Mouse (Mus musculus) layer of hippocampus, adult 18-20 months (tissue): ENCODE measurements around the gene Ndufaf5. TPM values are rescaled to one million over a fixed set of nuclear protein-coding genes. Genes with fewer than 3 reads are reported as not detected.

Source experiments
- total RNA-seq, 2 experiments: library from RNA; stranded (reverse); gene quantifications; 2 replicates each; pipeline ENCODE4 v1.2.3; 2021

Ndufaf5 gene
- total RNA-seq, 2 experiments from 2014 or later = 46.5 to 48.4 TPM

Other genes with a start within 250 kb of the Ndufaf5 start
- 10 to 100 TPM; 30.5 to 31.8 TPM for gene Tasp1, start 103.8 kb upstream of the Ndufaf5 start, total RNA-seq
- gene Gm17374, start 18.6 kb upstream of the Ndufaf5 start, total RNA-seq = not detected
- gene Esf1, start 85 bp upstream of the Ndufaf5 start, total RNA-seq = 10 to 100 TPM; 18.4 to 21.0 TPM
- not detected for gene Sel1l2, start 219.1 kb downstream of the Ndufaf5 start, total RNA-seq
- gene Macrod2, start 224.7 kb downstream of the Ndufaf5 start, total RNA-seq = 10 to 100 TPM; 48.7 to 52.0 TPM